Mouse (Mus musculus) lung, adult 2 months (tissue): ENCODE measurements around the gene Pik3r5.

Experiments
- CTCF ChIP-seq: fragments of 200-500 bp; IDR thresholded peaks from 2 replicates; pipeline ENCODE4 v1.5.1; 2011; ENCODE audit warnings: mild to moderate bottlenecking, low read length, control low read depth; ENCODE audit not compliant: insufficient read depth
- POLR2A ChIP-seq: fragments of 200-500 bp; IDR thresholded peaks from 2 replicates; pipeline ENCODE4 v1.6.1; 2011; ENCODE audit warnings: low read depth, mild to moderate bottlenecking, control low read depth, low read length, borderline replicate concordance; ENCODE audit errors: extremely low read depth

GRCm38 (mm10) chr11:68451747-68452405, 20.0 kb downstream of the Pik3r5 start:
- TF ChIP-seq POLR2A (no peak), CTCF (no peak)
